Mouse (Mus musculus): ENCODE data around the gene Olfr826.

- TF ChIP-seq POLR2A (IDR thresholded peaks at IDR 0.05; ENCODE audit: borderline replicate concordance, extremely low read depth, insufficient read depth, insufficient read length, poor library complexity, severe bottlenecking) (no peak), CTCF (IDR thresholded peaks at IDR 0.05; ENCODE audit: borderline replicate concordance, extremely low read depth, insufficient read depth, insufficient read length) (no peak)
Observed at GRCm38 (mm10) chr10:130134811-130135210, 49.2 kb downstream of the Olfr826 start.

Measured in brain, embryonic 14.5 days (tissue).